Mouse (Mus musculus) C2C12 (cell line): ENCODE results near the gene Gm10338. TPM values are rescaled to one million over a fixed set of nuclear protein-coding genes. Genes with fewer than 3 reads are reported as not detected.
"Not testable (repeated sequence)": the region's sequence is repeated elsewhere in the genome, so short reads cannot be mapped to it uniquely, and the experiment has no call there.

ENCODE experiments used
- H3K27me3 ChIP-seq: one replicate; pipeline ENCODE4 v1.6.1; 2011; ENCODE audit not compliant: control insufficient read depth, insufficient read depth, insufficient read length
- H3K36me3 ChIP-seq: one replicate; pipeline ENCODE4 v1.6.1; 2011; ENCODE audit not compliant: control insufficient read depth, insufficient read depth
- H3K4me3 ChIP-seq: one replicate; pipeline ENCODE4 v1.5.1; 2011; ENCODE audit warnings: mild to moderate bottlenecking, control low read depth; ENCODE audit not compliant: poor library complexity, insufficient read depth, severe bottlenecking
- H3K79me2 ChIP-seq: one replicate; pipeline ENCODE4 v1.6.1; 2011; ENCODE audit not compliant: control insufficient read depth, insufficient read depth
- H3K79me3 ChIP-seq: one replicate; pipeline ENCODE4 v1.6.1; 2011; ENCODE audit warnings: low read depth, control low read depth
- H3ac ChIP-seq: one replicate; pipeline ENCODE3; 2011; ENCODE audit warnings: low read depth; ENCODE audit not compliant: control insufficient read depth, insufficient read length
- long read RNA-seq, 2 experiments: library from polyadenylated mRNA; unstranded; transcript quantifications; one replicate each; pipeline ENCODE4 v2.0.0; 2019 to 2020
- polyA plus RNA-seq: library from polyadenylated mRNA; unstranded; fragments of >200 nt; fragmentation: generic; extraction: Trizol; gene quantifications from one replicate; pipeline ENCODE4 v1.2.1, GENCODE M21; 2012; ENCODE audit warnings: missing spikeins

Gene Gm10338
- not detected for polyA plus RNA-seq
- long read RNA-seq, experiment 1: 0 reads
- long read RNA-seq, experiment 2: 0 reads

DNA sequence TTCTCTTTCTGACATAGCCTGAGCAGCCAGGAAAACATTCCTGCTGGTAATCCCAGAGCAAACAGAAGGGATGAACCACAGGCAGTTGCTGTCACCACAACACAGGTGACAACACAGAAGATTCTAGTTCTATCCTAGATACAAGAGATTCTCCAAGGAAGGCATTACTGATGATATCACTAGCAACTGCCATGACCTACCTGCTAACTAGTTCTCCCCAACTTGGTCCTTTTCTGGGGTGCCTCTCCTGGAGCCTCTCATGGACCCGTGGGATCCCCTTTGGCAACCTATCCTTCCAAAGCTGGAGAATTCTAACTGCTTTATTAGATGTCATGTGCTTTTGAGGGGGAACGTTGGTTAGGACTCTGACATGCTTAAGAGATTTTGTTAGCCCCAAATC, at the start of gene Gm10338:
TSS of gene Gm10338 (minus strand) at position 101 of the 400 bp plus-strand sequence.
- H3K4me3 ChIP-seq, H3K79me3 ChIP-seq, H3K36me3 ChIP-seq, H3K27me3 ChIP-seq, H3ac ChIP-seq, H3K79me2 ChIP-seq: not testable (repeated sequence)

DNA sequence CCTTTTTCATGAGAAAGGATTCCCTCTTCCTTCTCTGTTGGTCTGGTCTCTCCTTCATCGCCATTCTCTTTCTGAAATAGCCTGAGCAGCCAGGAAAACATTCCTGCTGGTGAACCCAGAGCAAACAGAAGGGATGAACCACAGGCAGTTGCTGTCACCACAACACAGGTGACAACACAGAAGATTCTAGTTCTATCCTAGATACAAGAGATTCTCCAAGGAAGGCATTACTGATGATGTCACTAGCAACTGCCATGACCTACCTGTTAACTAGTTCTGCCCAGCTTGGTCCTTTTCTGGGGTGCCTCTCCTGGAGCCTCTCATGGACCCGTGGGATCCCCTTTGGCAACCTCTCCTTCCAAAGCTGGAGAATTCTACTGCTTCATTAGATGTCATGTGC, 48.5 kb upstream of the Gm10338 start, which contains the start of gene Gm10128:
TSS of gene Gm10128 (minus strand) at position 101 of the 400 bp plus-strand sequence.
- not testable (repeated sequence) for H3K4me3 ChIP-seq, H3K36me3 ChIP-seq, H3K79me2 ChIP-seq, H3K27me3 ChIP-seq, H3ac ChIP-seq, H3K79me3 ChIP-seq

- H3K79me2 ChIP-seq, H3K36me3 ChIP-seq, H3K79me3 ChIP-seq, H3ac ChIP-seq, H3K27me3 ChIP-seq, H3K4me3 ChIP-seq: not testable (repeated sequence)
These were observed 27.0 kb downstream of the Gm10338 start, which contains the start of gene Gm3558 for GRCm38 (mm10) chr14:7568382-7568781. Gm3558 (minus strand) TSS chr14:7568566.

DNA sequence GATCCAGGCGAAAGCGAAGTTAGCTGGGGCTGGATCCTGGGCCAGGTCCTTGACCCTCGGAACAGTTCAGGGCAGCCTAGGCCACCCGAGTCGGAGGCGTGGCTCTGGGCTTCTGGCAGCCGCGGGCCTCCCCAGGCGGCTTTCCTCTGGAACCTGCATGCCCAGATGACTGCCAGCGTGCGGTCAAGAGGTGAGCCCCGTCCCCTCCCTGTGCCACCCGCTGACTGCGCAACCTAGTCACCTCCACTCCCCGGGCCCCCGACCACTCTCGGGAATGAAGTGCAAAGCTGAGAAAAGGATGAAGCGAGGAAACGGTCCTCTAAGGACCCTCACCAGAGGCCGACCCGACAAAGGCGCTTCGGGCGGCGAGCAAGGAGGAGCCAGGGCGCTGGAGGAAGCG, 27.5 kb downstream of the Gm10338 start:
- H3K36me3 ChIP-seq, H3K79me3 ChIP-seq, H3ac ChIP-seq, H3K79me2 ChIP-seq, H3K4me3 ChIP-seq, H3K27me3 ChIP-seq: not testable (repeated sequence)

GRCm38 (mm10) chr14:7567266-7567665, 28.1 kb downstream of the Gm10338 start:
- not testable (repeated sequence) for H3K79me3 ChIP-seq, H3K4me3 ChIP-seq, H3ac ChIP-seq, H3K79me2 ChIP-seq, H3K36me3 ChIP-seq, H3K27me3 ChIP-seq

Other genes starting within 250 kb of the Gm10338 start
- gene Gm8374, start 230.5 kb downstream of the Gm10338 start, polyA plus RNA-seq: not detected
- not detected for gene Gm3755, start 144.7 kb downstream of the Gm10338 start, polyA plus RNA-seq
- gene Gm3752, start 111.8 kb downstream of the Gm10338 start, polyA plus RNA-seq: not detected
- gene Gm3558, start 27.0 kb downstream of the Gm10338 start, polyA plus RNA-seq: not detected
- gene Gm10128, start 48.4 kb upstream of the Gm10338 start, polyA plus RNA-seq: not detected
- gene Gm26661, start 196.0 kb upstream of the Gm10338 start, polyA plus RNA-seq: not detected
- gene Flnb, start 222.4 kb upstream of the Gm10338 start, polyA plus RNA-seq: 154 TPM